In the genomic region with DNA sequence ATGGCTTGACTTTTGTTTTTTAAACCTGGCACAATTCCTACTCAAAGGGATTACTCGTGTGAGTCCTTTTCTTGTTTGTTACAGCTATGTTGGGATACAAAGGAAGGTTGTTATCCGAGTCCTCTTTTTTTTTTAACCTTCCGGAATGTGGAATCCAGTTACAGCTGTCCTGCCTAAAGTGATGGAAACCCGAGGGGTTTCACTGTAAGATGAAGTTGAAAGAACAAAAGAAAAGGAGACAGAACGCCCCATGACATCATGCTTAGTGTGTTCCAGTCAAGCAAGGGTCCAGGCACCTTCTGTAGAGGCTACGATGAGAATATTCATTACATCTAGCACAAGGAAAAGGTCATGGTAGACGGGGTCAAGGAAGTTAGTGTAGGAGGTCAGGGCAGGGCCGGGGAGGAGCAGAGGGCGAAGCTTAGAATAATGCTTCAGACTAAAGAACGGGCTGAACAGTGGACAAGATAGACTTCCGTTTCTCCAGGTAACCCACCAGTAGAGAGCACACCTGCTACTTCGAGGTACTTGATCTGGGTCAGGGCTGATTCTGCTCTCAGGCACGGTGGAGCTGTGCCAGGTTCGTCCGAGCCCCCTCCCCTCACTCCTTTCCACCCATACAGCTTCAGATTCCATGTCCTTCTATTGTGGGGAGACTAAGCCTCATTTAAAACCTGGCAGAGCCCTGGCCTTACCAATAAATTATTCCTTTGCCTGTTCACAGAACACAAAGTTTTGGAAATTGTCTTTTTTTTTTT, we compare ENCODE assay signal across 12 mouse cellular contexts. TPM values are rescaled to one million over a fixed set of nuclear protein-coding genes. Genes with fewer than 3 reads are reported as not detected.
DNase-seq lines count a peak whose midpoint lies in the region; ATAC-seq lines count a peak whose summit lies in the region.
"Had no signal": no experiment of that assay in that cellular context is flagged by ENCODE, and none has a peak within 500 bp of the region (broad histone marks: within the 10 kb centered on the region; RNA-seq: fewer than 3 reads in every experiment).

No protein-coding gene starts in this region.

- H3K36me3 ChIP-seq in midbrain, embryonic 14.5 days (ENCODE audit: control insufficient read depth, insufficient read depth, low read length), result no peaks in the 10 kb centered on the region
- H3K36me3 ChIP-seq in midbrain, embryonic 10.5 days, result peaks cover 14% of the 10 kb centered on the region
- H3K36me3 ChIP-seq in embryonic facial prominence, embryonic 15.5 days, result no peaks in the 10 kb centered on the region
- H3K36me3 ChIP-seq in midbrain, embryonic 15.5 days (replicated peaks), result no peaks in the 10 kb centered on the region
- no peaks in the 10 kb centered on the region for H3K36me3 ChIP-seq in kidney, embryonic 14.5 days (ENCODE audit: control insufficient read depth, insufficient read depth, low read length)

- no peaks in the 10 kb centered on the region for H3K27me3 ChIP-seq in midbrain, embryonic 14.5 days (ENCODE audit: control insufficient read depth, insufficient read depth, low read length)
- no peaks in the 10 kb centered on the region for H3K27me3 ChIP-seq in midbrain, embryonic 10.5 days (ENCODE audit: low read depth, poor library complexity, severe bottlenecking)
- H3K27me3 ChIP-seq in embryonic facial prominence, embryonic 15.5 days, result no peaks in the 10 kb centered on the region
- H3K27me3 ChIP-seq in midbrain, embryonic 15.5 days (replicated peaks), result no peaks in the 10 kb centered on the region
- H3K27me3 ChIP-seq in kidney, embryonic 14.5 days (ENCODE audit: control insufficient read depth, insufficient read depth, low read length), result no peaks in the 10 kb centered on the region

- H3K4me3 ChIP-seq in midbrain, embryonic 14.5 days (replicated peaks; ENCODE audit: low read depth, low read length), result no peak overlapping the region
- no peak overlapping the region for H3K4me3 ChIP-seq in midbrain, embryonic 10.5 days
- H3K4me3 ChIP-seq in embryonic facial prominence, embryonic 15.5 days (replicated peaks), result no peak overlapping the region
- H3K4me3 ChIP-seq in midbrain, embryonic 15.5 days, result no peak overlapping the region
- H3K4me3 ChIP-seq in kidney, embryonic 14.5 days (ENCODE audit: low read length), result no peak overlapping the region
- H3K4me3 ChIP-seq: heart, embryonic 10.5 days had no signal

- 0 out of 2 replicates have a peak overlapping the region, but pooled peaks have one; percentile 12 for H3K9ac ChIP-seq in midbrain, embryonic 14.5 days (replicated peaks; ENCODE audit: low read length)
- H3K9ac ChIP-seq in embryonic facial prominence, embryonic 15.5 days, result no peak overlapping the region
- no peak overlapping the region for H3K9ac ChIP-seq in midbrain, embryonic 15.5 days
- H3K9ac ChIP-seq in kidney, embryonic 14.5 days (ENCODE audit: low read depth, low read length), result no peak overlapping the region
- H3K9ac ChIP-seq: lung, embryonic 14.5 days had no signal

- no peak for ATAC-seq in midbrain, embryonic 14.5 days (ENCODE audit: low FRiP score, low TSS enrichment)
- ATAC-seq in embryonic facial prominence, embryonic 15.5 days (ENCODE audit: insufficient number of reproducible peaks, low FRiP score, low TSS enrichment, low read depth), result no peak
- no peak for ATAC-seq in midbrain, embryonic 15.5 days (replicated peaks)
- no peak for ATAC-seq in kidney, embryonic 14.5 days (ENCODE audit: low FRiP score, low TSS enrichment)
- ATAC-seq: inflammation-experienced regulatory T-cells, adult 6 months had no signal

- no peaks in the 10 kb centered on the region for H3K9me3 ChIP-seq in midbrain, embryonic 14.5 days (ENCODE audit: control insufficient read depth, low read length)
- H3K9me3 ChIP-seq in midbrain, embryonic 10.5 days (replicated peaks), result no peaks in the 10 kb centered on the region
- H3K9me3 ChIP-seq in embryonic facial prominence, embryonic 15.5 days (replicated peaks), result no peaks in the 10 kb centered on the region
- no peaks in the 10 kb centered on the region for H3K9me3 ChIP-seq in midbrain, embryonic 15.5 days
- no peaks in the 10 kb centered on the region for H3K9me3 ChIP-seq in kidney, embryonic 14.5 days (ENCODE audit: control insufficient read depth, low read length)
- H3K9me3 ChIP-seq: heart, embryonic 10.5 days had no signal

- peak overlapping the region; percentile 17 for H3K4me2 ChIP-seq in midbrain, embryonic 14.5 days (ENCODE audit: low read length)
- 0 out of 2 replicates have a peak overlapping the region, but pooled peaks have one; percentile 17 for H3K4me2 ChIP-seq in embryonic facial prominence, embryonic 15.5 days (replicated peaks)
- peak overlapping the region; percentile 6; the same call in 1 of the 2 replicates for H3K4me2 ChIP-seq in midbrain, embryonic 15.5 days
- no peak overlapping the region for H3K4me2 ChIP-seq in kidney, embryonic 14.5 days (replicated peaks; ENCODE audit: low read depth, low read length)
- H3K4me2 ChIP-seq: lung, embryonic 14.5 days had no signal

- H3K4me1 ChIP-seq in midbrain, embryonic 14.5 days (ENCODE audit: control insufficient read depth, insufficient read depth, low read length), result peaks cover 29% of the 10 kb centered on the region; the same call in 1 of the 2 replicates
- peaks cover 27% of the 10 kb centered on the region for H3K4me1 ChIP-seq in midbrain, embryonic 10.5 days
- peaks cover 10% of the 10 kb centered on the region; the same call in 1 of the 2 replicates for H3K4me1 ChIP-seq in embryonic facial prominence, embryonic 15.5 days
- H3K4me1 ChIP-seq in midbrain, embryonic 15.5 days, result peaks cover 33% of the 10 kb centered on the region
- H3K4me1 ChIP-seq in kidney, embryonic 14.5 days (ENCODE audit: control insufficient read depth, insufficient read depth, low read length), result peaks cover 3% of the 10 kb centered on the region; the same call in 1 of the 2 replicates

- 36% methylated on average over 15 of the region's 15 CpGs for WGBS in midbrain, embryonic 14.5 days
- WGBS in midbrain, embryonic 10.5 days, result 47% methylated on average over 15 of the region's 15 CpGs
- WGBS in embryonic facial prominence, embryonic 15.5 days, result 26% methylated on average over 15 of the region's 15 CpGs
- WGBS in midbrain, embryonic 15.5 days, result 34% methylated on average over 15 of the region's 15 CpGs
- 35% methylated on average over 15 of the region's 15 CpGs for WGBS in kidney, embryonic 14.5 days

- H3K27ac ChIP-seq in midbrain, embryonic 14.5 days (replicated peaks; ENCODE audit: low read depth, low read length), result no peak overlapping the region
- no peak overlapping the region for H3K27ac ChIP-seq in midbrain, embryonic 10.5 days (replicated peaks)
- no peak overlapping the region for H3K27ac ChIP-seq in embryonic facial prominence, embryonic 15.5 days (replicated peaks)
- H3K27ac ChIP-seq in midbrain, embryonic 15.5 days, result peak overlapping the region; percentile 20
- no peak overlapping the region for H3K27ac ChIP-seq in kidney, embryonic 14.5 days (ENCODE audit: low read depth, low read length)
- H3K27ac ChIP-seq: heart, embryonic 10.5 days had no signal

- peak; percentile 62 for DNase-seq in adrenal gland, adult 2 months
- no peak for DNase-seq in adrenal gland, postnatal 25 days
- peak; percentile 47 for DNase-seq in midbrain, embryonic 14.5 days
- no peak for DNase-seq in midbrain, embryonic 10.5 days (ENCODE audit: low spot score)
- no peak for DNase-seq in thymus, postnatal 4 days
- DNase-seq: left cerebral cortex, postnatal 4 days; lung, embryonic 14.5 days had no signal

RNA-seq across cellular contexts. Expression of gene B3glct, which starts 37.7 kb away (rescaled TPM):
- total RNA-seq in adrenal gland, adult 2 months (2021), result 10 to 100 TPM; 20.3 to 24.7 TPM
- polyA plus RNA-seq in adrenal gland, adult 2 months (2012; rRNA removed), result 8.1 and 11.2 TPM in 2 replicates
- total RNA-seq in adrenal gland, postnatal 25 days (2021), result 25.3 and 25.7 TPM in 2 replicates
- 18.2 and 19.0 TPM in 2 replicates for polyA plus RNA-seq in midbrain, embryonic 14.5 days (2014; fragmentation: Nextera tagmentation; extraction: Ambion mirVana)
- 14.1 and 16.7 TPM in 2 replicates for polyA plus RNA-seq in midbrain, embryonic 10.5 days (2016; fragmentation: Nextera tagmentation; extraction: Ambion mirVana)
- polyA plus RNA-seq in embryonic facial prominence, embryonic 15.5 days (2015; fragmentation: Nextera tagmentation; extraction: Ambion mirVana), result 9.7 and 11.0 TPM in 2 replicates
- 14.7 and 15.7 TPM in 2 replicates for polyA plus RNA-seq in midbrain, embryonic 15.5 days (2015; fragmentation: Nextera tagmentation; extraction: Ambion mirVana)
- 17.7 and 21.9 TPM in 2 replicates for polyA plus RNA-seq in kidney, embryonic 14.5 days (2014; fragmentation: Nextera tagmentation; extraction: Ambion mirVana)

Comparison
In these comparisons a context has a peak if more than half of its experiments do, and no peak if none do; other contexts are left out.
1. DNase-seq: peak in adrenal gland, adult 2 months (single experiment) and midbrain, embryonic 14.5 days (single experiment); none in adrenal gland, postnatal 25 days (single experiment), midbrain, embryonic 10.5 days (single experiment) and thymus, postnatal 4 days (single experiment).